Mouse (Mus musculus) mouse embryonic stem cell (cell line): ENCODE data around the gene 4930402F06Rik.

ENCODE experiments used
- in situ Hi-C, 2 experiments: fragments of 300-500 bp; cut with MboI; formaldehyde crosslinking; loops; 1 replicate in 1 of 2; 3 replicates in 1 of 2; pipeline ENCODE4 v1.14.3; 2019 to 2020; ENCODE audit warnings: low sequenced_read_pairs in 2 of 2, low pct_unique_long_range_greater_than_20kb in 1 of 2, mixed read lengths in 1 of 2; ENCODE audit not compliant: unreplicated experiment in 1 of 2

The 4930402F06Rik gene

DNA sequence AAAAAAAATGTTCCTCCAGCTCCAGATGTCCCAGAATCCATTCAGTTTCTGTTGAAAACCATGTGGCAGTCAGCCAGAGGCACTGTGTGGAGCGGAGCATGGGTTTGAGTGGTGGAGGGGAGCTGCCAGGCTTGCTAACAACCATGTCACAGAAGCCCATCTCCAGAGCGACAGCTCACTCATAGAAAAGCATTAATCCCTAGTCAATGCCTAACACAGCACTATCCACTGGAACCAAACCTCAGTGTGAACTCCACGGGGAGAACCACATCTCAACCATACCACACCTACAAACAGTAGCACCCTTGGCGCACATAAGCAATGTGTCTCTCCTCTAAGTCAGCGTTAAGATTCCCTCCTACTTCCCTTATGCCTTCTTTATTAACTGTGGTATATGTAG, at the start of gene 4930402F06Rik:
Gene 4930402F06Rik, minus strand, starts transcription at position 80 of the 400 bp plus-strand sequence.
- in situ Hi-C loops, result no loop called here

- in situ Hi-C loops, result no loop called here
Observed at GRCm38 (mm10) chr2:35446300-35446699, 49.3 kb upstream of the 4930402F06Rik start.

DNA sequence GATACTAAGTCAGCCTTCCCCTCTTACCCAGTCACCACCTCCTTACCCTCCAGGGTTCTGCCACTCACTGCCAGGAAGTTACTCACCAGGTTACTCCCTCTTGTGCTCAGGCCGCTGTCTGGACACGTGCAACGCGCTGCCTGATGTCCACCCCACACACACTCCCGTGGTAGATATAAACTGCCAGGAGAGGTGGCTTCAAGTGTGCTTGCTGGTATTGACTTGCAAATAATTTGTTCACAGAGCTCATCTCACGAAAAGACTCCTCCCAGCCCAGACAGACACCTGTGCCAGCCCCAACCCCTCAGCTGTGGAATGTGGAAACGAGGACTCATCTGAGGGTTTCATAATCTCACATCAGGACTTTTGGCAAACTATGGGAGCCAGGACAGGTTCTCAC, 48.6 kb upstream of the 4930402F06Rik start:
- in situ Hi-C loops, result no loop called here

GRCm38 (mm10) chr2:35444764-35445262, 47.8 kb upstream of the 4930402F06Rik start:
- in situ Hi-C loops, result no loop called here

DNA sequence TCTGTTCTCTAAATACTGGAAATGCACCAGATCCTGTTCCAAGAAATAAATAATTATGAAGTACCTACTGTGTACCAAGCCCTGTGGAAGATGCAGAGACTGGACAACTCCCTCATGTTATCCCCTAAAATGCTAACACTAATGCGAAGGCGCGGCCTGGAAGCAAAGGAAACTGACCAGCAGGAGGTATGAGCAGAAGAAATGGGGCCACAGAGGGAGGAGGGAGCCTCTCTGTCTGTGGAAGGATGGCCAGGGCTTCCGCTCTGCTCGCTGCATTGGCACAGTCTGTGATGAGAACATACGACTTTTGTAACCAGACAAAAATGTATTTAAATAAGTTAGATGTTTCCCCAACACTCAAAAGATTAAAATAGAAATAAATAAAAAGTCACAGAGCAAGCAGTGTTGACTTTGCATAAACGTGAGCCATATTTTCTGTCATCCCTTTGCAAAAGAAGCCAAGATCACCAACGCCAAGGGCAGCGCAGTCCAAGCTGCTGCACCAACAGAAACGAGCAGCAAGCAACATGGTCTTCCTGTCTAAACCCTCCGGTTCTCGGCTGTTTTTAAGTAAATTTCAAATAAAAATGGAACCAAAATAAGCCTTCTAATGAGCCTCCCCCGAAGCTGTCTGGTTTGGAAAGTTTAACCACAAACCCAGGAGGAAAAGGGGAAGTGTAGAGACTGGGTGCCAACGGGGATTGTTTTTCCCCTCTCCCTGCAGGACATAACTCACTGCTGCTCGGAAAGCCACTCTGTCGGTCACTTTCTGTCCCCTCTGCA, 47.2 kb upstream of the 4930402F06Rik start:
- in situ Hi-C loops, result no loop called here

- in situ Hi-C loops, result no loop called here
Observed at GRCm38 (mm10) chr2:35443325-35443724, 46.4 kb upstream of the 4930402F06Rik start.

DNA sequence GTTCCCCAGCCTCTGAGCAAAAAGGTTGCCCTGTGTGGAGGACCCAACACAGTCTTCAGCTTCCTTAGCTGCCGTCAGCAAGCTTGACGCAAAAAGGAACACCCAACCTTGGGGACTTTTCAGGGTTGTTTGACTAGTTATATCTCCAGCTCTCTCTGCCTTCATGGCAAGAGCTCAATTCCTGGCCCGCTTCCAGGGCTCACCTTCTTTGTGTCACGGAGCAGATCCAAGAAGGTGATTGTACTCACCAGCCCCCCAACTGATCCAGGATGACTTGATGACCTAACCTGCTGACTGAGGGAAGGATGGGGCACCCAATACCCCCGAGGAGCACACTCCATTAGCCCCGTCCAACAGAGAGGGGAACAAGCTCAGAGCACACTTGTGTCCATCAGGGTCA, 45.1 kb upstream of the 4930402F06Rik start:
- in situ Hi-C loops, result no loop called here

GRCm38 (mm10) chr2:35441419-35441818, 44.4 kb upstream of the 4930402F06Rik start:
- in situ Hi-C loops, result no loop called here

DNA sequence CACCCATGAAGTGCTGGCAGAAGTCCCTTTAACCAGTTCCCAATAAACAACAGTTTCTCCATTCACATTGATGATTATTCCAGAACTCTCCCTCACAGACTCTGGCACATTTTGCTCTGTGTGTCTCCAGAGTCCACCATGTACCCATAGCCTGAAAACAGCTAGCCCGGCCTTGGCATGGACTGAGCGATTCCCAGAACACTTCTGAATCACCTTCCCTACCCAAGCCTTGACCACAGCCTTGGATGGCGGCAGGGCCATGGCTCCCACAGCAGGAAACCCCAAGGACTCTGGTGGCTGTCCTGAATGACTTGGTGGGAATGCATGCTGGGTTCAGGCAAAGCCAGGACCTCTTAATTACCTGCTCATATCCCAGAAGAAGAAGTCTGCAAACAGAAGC, 43.5 kb upstream of the 4930402F06Rik start:
- in situ Hi-C loops, result no loop called here

DNA sequence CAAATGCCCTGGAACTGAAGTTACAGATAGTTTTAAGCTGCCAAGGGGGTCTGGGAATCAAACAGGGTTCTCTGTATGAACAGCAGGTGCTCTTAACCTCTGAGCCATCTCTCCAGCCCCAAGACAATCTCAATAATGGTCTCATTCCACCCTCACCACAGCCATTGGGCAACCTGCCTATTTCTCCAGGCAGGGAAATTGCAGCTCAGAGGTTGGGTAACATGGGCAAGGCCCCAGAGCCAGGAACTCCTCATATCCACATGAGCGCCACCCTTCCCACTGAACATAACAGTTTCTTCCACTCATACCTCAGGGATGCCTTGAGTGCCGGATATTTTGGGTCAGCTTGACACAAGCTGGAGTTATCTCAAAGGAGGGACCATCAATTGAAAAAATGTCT, 40.8 kb upstream of the 4930402F06Rik start:
- in situ Hi-C loops, result no loop called here

GRCm38 (mm10) chr2:35434576-35435123, 37.7 kb upstream of the 4930402F06Rik start:
- in situ Hi-C loops, result no loop called here

DNA sequence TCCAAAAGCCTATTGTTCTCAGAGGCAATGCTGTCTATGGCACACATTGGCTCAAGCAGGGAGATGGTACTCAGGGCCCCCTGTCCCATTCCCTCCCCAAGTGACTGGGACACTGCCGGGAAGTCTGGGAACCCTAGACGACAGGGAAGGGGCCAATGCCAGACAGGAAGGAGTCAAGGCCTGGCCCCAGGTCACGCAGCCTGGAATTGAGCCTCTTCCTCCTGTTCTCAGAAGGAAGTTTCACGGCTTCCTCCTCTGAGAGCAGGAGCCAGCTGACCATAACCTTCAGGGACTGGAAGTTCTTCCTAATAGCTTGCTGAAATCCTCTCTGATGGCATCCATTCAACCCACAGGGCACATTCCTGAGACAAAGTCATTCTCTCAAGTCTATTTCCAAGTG, 36.5 kb upstream of the 4930402F06Rik start:
- in situ Hi-C loops, result no loop called here

DNA sequence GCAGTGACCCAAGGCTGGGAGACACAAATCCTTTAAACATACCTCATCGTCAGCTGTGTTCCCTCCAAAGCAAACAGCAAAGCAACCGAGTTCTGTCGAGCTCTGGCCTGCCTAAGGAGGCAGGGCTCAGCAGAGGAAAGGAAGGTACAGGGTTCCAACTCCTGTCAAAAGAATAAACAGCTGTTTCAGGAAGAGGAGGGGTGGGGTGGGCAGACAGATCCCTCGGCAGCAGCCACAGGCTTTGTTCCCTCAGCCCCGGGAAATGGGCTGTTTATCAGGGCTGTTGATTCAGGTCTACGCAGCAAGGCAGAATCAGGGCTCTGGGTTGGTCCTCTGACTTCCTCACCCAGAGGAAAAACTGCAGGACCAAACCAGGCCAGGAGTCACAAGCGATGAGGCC, 35.5 kb upstream of the 4930402F06Rik start:
- in situ Hi-C loops, result no loop called here

GRCm38 (mm10) chr2:35432011-35432410, 35.0 kb upstream of the 4930402F06Rik start:
- in situ Hi-C loops, result no loop called here

GRCm38 (mm10) chr2:35430806-35431205, 33.8 kb upstream of the 4930402F06Rik start:
- in situ Hi-C loops, result no loop called here

- in situ Hi-C loops, result no loop called here
Observed at GRCm38 (mm10) chr2:35428615-35429300, 31.8 kb upstream of the 4930402F06Rik start.

DNA sequence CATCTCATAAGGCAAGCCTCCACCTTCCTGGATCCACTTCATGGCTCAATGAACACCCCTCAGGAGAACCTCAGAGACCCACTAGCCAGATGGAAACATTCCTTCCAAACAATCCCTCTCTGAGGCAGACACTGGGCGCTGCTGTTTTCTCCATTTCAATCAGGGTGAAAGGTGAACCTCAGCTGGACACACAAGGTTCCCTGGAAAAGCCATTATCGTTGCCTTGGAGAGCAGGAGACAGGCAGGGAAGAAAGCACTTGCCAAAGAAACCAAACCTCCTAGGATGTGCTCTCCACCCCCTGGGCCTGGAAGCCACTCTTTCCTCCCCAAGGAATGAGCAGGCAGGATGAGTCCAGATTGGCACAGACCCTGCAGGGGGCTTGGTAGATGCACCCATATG, 30.6 kb upstream of the 4930402F06Rik start:
- in situ Hi-C loops, result no loop called here

DNA sequence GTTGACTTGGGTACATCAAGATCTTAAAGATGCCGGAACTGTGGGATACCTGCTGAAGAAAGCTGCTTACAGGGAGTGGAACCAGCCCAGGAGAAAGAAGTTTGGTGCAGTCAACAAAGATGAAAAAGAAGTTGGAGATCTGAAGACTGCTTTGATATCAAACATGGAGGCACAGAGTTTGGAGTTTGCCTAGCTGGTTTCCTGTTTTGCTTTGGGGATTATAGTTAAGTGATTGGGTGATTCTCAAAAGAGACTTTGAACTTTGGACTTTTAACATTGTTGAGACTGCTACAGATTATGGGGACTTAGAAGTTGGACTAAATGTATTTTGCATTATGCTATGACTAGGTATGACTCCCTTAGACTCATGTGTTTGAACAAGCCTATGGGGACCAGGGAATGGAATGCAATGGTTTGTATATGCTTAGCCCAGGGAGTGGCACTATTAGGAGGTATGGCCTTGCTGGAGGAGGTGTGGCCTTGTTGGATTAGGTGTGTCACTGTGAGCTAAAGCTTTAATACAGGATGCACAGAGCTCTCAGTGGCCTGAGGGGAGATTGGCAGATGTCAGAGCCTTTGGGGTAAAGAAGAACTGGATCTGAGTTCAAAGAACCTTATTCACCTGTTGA, 26.9 kb upstream of the 4930402F06Rik start:
- in situ Hi-C loops, result no loop called here

DNA sequence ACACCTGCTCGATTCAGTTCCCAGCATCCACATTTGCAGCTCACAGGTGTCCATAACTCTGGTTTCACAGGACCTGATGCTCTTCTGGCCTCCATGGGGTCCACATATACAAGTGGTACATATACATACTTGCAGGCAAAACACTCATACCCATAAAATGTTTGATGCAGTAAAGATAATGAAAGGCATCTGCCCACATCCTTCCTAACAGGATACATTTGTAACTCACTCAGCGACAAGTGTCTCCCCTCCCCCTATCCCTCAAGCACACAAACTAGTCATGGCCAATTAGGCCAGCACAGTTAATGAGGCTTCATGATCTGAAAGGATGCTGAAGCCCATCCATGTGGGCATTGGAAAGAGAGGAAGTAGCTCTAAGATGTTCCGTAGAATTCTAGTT, 25.4 kb upstream of the 4930402F06Rik start:
- in situ Hi-C loops, result no loop called here
